Mouse (Mus musculus): ENCODE data around the gene Ms4a10. TPM values are rescaled to one million over a fixed set of nuclear protein-coding genes. Genes with fewer than 3 reads are reported as not detected.

The Ms4a10 gene
- total RNA-seq, 2 experiments from 2014 or later, result not detected

DNA sequence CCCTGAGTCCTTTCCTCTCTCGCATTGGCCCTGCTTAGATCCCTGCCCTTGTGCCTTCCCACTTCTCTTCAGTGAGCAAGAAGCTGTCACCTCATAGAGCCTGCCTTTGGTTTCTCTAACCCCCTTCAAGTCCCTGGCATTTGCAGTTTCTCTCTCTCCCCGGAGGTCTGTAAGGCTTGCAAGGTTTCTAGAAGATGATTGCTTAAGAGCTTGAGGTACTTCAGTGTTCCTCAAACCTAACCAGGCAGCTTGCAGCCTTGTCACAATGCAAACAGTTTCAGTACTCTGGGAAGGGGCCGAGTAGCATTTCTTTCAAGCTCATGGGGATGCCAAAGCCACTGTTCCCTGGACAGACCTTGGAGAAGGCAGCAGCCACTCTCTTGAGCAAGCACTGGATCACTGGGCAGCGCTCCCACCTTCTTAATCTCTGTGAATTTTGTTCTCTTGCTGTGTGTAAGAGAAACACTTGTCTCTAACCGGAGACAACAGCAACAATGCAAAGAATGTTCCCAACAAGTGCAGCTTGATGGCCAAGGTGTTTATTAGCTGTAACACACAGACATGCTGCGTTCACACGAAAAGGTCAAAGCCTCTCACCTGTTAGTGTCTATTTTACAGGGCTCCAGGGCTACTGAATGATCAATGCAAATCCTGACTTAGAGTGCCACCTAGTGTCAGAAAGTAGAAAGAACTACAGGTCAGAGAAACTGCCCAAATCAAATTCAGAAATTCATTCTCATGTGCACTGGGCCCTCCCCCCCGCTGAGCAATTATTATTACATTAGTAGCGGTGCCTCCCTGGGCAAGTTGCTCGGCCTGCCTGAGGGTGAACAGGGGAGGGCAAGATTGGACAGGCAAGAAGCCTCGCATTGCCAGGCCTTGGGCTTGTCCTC is 15.1 kb downstream of the Ms4a10 start:
- DNase-seq, result peak; percentile 30

DNA sequence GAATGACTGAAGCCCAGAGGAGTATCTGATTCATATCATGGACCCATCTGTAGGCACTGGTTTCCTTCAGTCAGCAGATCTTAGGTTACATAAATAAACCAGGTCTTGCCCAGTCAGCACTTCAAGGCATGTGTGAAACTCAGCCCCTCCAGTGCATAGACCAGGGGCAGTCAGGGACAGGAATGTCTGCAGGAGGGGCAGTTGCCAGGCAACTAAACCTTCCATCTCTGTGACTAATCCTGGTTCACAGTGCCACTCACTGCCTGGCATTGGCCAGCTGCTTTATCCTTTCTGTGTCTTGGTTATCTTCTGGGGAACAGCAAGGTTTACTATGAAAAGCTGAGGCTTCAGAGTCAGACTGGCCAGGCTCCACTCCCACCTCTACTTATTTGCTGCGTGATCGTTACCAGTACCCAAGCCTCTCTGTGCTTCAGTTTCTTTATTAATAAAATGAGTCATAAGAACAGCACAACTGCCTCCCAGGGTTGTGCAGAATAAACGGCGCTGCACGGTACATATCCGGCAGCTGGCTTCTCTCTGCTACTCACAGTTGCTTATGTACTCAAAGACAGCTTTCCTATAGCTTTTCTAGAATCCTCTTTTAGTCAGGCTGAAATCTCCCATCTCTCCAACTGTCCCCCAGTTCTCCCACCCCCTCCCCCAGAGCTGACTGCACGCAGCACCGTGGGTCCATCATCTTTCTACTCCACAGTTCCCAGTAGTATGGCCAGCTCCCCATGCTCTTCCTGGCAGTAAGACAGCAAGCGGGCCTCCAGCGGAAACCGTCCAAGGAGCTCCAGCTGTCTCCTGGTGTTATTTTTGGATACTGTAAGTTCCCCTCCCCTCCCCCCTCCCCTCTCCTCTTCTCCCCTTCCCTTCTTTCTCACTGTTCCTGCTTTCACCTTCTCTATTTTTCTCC is 22.2 kb downstream of the Ms4a10 start:
- DNase-seq, result peak; percentile 60

DNA sequence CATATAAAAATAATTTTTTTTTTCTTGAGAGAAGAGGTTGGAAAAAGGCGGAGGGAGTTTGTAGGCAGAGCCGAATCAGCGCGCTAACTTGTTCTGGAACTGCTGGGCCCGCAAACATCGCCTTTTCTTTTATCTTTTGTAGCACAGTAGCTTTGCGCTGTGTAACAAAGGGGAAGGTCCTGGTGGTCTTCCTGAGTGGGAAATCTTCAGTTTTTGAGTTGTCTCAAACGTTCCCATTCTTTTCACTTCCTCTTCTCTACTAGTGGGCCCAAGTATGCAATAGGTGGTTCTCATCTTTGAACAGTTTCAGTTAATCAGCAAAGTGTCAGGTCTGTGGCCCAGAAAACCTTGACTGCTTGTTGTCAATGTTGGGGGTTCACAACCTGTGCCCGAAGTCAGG is 24.9 kb downstream of the Ms4a10 start:
- no peak for DNase-seq

DNA sequence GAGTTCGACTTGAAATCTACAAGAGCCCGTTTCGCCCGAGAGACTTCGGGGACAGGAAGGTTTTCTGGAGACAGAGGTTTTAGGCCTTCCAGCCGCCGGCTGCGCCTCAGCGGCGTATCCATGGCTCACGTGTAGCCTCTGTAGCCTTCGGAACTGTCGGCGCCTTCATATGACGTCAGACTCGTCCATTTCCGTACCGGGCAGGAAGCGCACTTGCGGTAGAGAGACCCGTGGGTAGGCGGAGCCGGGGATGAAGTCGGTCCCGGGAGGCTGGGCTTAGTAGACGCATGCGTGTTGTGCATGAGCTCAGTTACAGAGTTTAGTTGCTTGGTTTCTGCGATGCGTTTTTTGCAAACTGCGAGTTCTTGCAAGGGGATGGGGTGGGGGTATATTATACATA is 25.4 kb downstream of the Ms4a10 start, which contains the start of gene Ccdc86:
Ccdc86 (minus strand) TSS at position 155 of the 400 bp plus-strand sequence.
- peak; percentile 95 for DNase-seq

DNA sequence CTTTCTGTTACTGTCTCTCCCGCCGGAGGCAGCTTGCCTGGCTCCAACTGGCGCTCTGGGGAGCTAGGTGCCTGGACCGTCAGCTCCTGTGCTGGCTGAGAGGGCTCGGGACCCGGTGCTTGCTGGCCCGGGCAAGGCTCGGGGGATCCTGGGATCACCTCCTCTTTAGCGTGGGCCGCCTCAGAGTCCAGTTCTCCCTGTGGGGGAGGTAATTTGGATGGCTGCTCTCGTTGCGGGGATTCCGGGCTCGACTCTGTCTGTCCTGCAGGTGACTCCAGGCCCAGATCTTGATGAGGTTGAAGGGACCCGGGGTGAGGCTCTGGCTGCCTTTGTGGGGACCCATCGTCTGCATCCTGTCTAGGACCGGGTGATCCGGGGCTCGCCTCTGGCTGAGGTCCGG is 26.1 kb downstream of the Ms4a10 start:
- DNase-seq, result no peak

DNA sequence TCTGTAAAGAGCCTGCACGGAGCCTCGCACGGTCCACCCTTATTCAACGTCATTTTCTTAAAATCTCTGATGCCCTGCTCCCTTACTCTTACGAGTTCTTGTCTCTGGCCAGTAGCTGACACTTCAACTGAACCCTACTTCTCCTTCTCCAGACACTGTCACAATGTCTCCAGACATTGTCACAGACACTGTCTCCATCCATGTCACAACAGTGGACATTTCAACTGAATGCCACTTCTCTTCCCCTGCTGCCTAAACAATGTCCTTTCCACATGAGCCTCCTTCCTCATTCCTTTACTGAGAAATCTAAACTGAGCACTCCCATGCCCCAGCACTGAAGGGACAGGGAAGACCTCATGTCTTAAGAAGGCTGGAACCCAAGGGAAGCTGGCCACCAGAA is 27.3 kb downstream of the Ms4a10 start:
- DNase-seq, result no peak

DNA sequence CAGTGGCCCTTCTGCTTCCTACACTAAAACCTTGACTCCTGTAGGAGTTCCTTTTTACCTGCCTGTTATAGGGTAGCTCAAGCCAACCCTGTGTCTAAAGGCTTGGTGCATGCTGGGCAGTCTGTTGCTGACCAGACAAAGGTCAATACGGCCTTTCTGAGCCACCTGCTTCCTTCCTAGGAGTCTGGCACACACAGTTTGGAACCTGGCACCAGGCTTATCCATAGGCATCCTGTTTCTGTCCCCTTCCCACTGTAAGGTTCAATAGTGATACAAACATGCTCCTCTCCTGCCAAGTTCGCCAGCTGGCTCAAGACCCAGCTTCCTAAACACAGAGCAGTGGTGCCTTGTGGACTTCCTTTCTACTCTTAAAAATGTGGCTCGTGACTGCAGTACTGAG is 28.0 kb downstream of the Ms4a10 start:
- no peak for DNase-seq

DNA sequence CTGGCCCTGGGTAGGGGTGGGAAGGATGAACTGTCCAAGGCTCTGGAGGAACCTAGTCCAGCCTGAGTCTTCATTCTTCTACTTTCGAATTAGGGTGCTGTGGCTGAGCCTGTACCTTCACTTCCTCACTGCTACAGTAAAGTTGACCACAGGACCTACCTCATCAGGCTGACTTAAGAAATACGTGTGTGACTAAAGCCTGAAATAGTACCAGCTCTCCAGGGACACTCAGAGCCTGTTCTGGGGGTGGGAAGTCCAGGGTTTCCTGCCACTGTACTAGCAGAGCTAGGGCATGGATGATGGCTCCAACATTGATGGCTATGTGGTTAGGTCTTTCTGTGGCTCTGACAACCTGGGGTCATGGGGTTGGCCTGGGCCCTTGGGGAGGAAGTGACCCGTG is 30.5 kb downstream of the Ms4a10 start:
- DNase-seq, result no peak

DNA sequence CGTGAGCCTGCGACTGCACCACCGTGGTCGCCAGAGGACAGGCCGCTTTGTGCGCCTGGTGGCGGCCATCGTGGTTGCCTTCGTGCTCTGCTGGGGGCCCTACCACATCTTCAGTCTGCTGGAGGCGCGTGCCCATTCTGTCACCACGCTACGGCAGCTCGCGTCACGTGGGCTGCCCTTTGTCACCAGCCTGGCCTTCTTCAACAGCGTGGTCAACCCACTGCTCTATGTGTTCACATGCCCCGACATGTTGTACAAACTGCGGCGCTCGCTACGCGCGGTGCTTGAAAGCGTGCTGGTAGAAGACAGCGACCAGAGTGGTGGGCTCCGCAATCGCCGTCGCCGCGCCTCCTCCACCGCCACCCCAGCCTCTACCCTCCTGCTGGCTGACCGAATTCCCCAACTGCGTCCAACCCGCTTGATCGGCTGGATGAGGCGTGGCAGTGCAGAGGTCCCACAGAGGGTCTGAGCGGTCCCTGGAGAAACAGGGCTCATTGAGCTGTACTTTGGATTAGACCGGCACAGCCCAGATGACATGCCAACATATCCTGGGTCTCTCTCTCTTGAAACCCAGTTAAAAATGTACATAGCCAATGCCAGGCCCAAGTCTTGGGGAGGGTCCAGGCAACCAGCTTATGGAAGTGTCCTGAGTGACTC is 33.5 kb downstream of the Ms4a10 start:
- DNase-seq, result no peak

DNA sequence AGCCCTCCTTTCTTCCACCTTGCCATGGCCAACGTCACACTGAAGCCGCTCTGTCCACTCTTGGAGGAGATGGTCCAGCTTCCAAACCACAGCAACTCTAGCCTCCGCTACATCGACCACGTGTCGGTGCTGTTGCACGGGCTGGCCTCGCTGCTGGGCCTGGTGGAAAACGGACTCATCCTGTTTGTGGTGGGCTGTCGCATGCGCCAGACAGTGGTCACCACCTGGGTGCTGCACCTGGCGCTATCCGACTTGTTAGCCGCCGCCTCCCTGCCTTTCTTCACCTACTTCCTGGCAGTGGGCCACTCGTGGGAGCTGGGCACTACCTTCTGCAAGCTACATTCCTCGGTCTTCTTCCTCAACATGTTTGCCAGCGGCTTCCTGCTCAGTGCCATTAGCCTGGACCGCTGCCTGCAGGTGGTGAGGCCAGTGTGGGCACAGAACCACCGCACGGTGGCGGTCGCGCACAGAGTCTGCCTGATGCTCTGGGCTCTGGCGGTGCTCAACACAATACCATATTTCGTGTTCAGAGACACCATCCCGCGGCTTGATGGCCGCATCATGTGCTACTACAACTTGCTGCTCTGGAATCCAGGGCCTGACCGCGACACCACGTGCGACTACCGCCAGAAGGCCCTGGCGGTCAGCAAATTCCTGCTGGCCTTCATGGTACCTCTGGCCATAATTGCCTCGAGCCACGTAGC is 34.2 kb downstream of the Ms4a10 start:
- DNase-seq, result peak; percentile 57

DNA sequence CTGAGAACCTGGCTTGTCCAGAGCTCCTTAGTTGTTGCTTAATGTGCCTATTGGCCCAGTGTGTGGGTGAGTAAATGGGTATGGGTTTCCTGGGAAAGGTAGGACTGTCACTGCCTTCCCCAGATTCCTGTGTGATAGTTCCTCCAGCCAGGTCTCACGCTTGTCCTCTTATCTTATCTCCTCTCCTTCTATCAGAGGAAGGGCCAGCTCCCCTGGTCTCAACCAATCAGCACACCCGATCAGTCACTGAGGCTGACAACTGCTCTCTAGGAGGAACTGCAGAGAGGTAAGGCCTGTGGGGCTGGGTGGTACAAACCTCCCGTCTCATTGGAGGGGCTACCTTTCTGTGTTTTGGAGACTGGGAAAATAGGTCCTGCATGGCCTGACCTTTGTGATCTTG is 35.7 kb downstream of the Ms4a10 start:
- DNase-seq, result no peak

DNA sequence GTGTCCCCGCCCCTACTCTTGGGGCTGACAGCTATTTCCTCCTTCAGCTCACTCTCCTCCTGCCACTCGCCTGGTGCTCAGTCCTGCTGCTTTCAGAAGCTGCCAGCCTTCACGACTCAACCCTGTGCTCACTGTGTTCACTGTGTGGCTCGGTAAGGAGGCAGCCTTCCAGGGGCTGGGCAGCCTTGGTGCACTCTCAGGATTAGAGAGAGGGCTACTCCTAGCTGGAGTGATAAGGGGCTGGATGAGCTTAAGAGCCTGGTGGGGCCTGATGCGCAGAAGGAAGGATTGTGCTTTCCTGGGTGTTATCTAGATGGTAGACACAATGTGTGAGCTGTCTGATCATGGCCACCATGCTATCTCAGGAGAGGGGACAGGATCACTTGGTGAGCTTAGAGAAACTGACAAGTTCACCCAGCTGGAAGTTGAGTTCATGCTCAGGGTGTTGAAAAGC is 37.3 kb downstream of the Ms4a10 start, which contains the start of gene Ptgdr2:
Ptgdr2 (plus strand) TSS at position 51 of the 454 bp plus-strand sequence.
- no peak for DNase-seq

DNA sequence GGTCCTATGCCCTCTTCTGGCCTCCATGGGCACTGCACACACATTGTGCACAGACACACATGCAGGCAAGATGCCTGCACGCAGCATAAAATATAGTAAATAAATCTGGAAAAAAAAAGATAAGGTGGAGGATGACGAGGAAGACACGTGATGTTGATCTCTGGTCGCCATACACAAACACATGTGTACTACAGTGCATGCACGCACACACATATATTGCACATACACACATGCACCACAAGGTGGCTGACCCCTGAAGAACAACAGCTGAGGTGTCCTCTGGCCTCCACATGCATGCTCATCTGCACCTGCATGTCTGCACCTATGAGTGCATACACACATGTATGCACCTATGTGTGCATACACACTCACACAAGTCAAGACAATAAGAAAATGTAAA is 38.4 kb downstream of the Ms4a10 start:
- no peak for DNase-seq

DNA sequence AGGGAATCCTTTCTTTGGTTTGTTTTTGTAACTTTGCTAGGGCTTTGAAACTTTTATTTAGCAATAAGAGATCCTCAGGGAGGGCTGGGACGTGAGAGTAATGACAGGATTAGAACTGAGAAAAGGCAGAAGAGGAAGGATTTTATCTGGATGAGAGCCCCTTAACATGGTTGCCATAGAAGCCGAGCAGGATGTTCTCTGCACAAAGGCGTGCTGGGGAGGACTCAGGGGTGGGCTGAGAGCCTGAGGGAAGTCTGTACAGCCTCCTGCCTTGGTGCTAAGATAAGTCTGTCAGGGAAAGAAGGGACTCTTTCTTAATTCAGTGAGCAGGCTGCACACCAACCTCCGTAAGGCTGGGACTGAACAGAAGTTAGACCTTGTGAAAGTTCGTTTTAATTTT is 39.4 kb downstream of the Ms4a10 start:
- DNase-seq, result no peak

DNA sequence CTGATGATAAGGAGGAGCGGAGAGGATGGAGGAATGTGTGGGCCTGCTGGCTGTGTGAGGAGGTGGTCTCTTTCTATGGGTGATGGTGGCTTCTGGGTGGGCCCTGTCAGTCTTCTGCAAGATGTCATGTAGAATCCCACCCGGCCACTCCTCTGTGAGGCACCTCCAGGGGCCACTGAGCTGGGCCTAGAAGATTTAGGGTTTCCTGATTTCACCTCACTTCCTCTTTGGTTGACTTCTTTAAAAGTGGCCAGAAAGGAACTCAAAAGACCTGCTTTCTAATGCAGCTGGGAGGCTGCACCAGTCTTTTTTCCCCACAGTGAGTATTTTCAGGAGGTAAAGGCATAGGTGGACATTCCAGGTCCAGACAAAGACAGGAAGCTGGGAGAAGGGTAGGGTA is 43.8 kb downstream of the Ms4a10 start:
- no peak for DNase-seq

DNA sequence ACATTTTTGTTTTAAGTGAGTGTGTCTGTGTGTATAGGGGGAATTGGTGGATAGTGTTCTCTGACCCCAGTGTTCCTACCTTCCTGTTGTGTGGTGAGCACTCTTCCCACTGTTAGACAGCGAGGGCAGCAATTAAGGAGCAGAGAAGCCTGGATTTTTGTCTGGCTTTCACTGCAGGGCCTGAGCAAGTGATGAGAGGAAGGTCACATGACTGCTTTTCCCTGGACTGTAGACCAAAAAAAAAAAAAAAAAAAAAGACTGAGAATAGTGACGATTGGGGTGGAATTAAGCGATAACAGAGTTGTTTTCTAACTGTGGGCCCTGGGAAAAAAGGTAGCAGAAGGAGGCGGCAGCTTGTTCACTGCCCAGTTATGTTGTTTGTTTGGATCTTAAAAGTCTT is 47.8 kb downstream of the Ms4a10 start:
- DNase-seq, result no peak

DNA sequence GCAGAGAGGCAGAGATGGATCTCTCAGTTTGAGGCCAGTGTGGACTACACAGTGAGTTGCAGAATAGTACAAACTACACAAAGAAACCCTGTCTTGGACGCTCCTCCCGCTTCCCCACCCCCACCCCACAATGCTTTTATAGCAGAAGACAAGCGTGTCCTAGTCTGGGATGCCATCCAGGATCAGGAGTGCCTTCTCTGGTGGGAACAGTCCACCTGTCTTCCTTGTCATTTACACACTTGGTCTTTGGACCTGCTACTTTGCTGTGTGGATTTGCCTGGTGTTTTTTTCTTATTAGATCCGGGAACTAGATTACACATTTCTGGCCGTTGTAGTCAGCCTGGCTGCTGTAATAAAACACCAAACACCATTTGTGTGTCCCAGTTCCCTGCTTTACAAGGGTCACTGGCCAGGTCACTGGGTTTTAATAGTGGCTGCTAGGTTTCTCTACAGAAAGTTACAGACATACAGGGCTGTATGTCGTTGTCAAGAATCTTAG is 48.3 kb downstream of the Ms4a10 start:
- DNase-seq, result no peak

DNA sequence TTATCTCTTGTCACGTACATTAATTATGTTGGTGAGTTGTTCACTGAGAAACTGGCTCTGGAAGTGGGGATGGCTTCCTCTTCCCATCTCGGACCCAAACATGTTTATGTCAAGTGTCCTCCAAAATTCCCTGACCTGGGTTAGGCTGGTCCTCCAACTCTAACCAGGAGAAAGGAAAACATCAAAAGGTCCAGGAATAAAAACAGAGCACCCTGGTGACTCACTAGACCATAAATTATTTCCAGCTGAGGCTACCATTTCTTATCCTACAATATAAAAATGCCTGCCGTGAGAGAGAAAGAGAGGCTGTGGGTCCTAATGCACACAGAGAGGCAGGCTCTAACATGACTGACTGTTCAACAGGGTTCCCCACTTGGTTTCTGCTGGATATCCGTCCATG is 50.2 kb downstream of the Ms4a10 start:
- no peak for DNase-seq

DNA sequence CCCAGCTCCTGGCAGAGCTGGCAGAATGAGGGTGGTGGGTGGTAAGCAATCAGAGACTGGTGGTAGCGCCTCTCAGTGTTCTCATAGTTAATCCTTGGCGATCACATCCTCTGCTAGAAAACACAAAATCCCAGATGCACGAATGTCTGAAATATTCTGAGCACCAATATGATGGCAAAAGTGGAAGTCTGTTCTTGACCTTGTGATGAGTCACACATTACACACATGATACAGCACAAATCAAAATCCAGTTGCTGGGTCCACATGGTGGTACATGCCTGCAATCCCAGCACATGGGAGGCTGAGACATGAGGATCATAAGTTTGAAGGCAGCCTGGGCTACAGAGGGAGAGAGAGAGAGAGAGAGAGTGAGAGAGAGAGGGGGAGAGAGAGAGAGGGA is 53.4 kb downstream of the Ms4a10 start:
- no peak for DNase-seq

DNA sequence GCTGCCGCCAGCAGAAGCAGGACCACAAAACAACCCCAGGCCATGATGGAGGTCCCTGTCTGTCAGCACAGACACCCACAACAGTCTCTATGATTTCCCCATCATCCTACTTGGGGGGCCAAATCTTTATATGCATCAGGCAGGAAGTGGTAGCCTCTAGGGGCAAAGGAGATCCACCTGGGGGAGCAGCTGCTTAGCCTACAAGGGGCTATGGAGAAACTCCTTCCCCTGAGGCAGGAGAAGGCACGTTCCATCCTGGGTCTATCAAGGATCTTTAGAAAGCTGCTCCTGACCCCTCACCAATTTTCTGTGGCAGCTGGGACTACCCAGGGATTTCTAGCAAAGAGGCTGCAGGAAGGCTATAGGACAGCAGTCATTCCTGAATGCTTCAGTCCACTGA is 53.9 kb downstream of the Ms4a10 start, which contains the start of gene Zp1:
Zp1 (minus strand) TSS at position 101 of the 400 bp plus-strand sequence.
- DNase-seq, result no peak

DNA sequence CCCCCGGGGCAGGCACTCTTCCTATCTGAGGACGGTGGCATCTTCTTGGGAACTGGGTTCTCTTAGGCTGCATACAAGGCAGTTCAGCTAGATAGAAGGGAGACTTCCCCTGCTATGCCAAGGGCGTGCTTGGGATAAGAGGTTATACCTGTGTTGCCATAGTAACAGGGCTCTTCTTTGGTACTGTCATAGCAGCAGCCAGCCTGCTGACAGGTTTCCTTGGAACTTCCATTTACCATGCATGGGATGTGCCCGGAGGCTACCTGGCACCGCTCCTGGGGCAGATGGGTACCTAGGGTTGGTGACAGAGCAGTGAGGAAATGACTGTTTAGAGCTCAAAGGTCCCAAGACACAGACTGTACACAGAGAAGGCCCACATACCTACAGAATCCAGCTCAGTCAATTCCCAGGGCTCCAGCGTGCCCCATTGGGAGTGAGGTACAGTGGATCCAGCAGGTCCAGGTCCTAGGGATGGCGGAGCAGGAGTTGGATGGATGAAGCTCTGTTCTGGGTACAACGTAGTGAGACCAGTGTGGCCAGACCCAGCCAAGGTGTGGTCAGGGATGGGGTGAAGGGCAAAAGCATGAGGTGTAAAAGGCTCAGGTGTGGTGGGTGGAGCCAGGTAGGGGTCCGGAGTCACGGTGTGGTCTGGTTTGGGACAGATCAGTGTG is 56.0 kb downstream of the Ms4a10 start:
- DNase-seq, result no peak
